10 mouse cellular contexts compared by ENCODE assay signal in the genomic region with DNA sequence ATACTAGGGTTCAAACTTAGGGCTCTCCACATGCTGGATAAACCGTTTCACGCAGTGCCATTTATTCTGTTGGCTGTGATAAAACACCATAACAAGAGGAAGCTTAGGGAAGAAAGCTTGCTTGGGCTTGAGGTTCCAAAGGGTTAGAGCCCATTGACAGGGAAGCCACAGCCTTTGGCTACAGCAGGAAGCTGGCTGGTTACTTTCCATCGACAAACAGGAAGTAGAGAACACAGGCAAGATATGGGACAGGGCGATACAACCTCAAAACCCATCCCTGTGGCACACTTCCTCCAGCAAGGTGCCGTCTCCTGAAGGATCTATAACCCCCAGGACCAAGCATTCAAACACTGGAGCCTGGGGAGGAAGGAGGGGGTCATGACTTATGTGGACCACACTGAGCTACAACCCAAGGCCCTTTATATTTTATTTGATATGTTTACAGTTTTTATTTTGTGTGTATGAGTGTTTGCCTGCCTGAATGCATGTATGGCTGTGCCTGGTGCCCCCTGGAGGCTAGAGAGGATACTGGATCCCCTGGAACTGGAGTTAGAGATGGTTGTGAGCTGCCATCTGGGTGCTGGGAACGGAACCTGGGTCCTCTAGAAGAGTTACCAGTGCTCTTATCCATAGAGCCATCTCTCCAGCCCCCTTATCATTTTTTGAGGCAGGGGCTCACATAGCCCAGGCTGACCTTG. TPM values are rescaled to one million over a fixed set of nuclear protein-coding genes. Genes with fewer than 3 reads are reported as not detected.
DNase-seq lines count a peak whose midpoint lies in the region; ATAC-seq and TF ChIP-seq lines count a peak whose summit lies in the region.
"Had no signal": no experiment of that assay in that cellular context is flagged by ENCODE, and none has a peak within 500 bp of the region (broad histone marks: within the 10 kb centered on the region; RNA-seq: fewer than 3 reads in every experiment).

No protein-coding gene starts in this region.

- peak; percentile 65 for TF ChIP-seq RAD21 in MEL (IDR thresholded peaks at IDR 0.05; ENCODE audit: low read depth, low read length)

- H3K27ac ChIP-seq in lung, embryonic 14.5 days (ENCODE audit: low read depth) = no peak overlapping the region
- H3K27ac ChIP-seq in MEL (ENCODE audit: control insufficient read depth, low read depth, low read length) = peak overlapping the region; percentile 84
- no peak overlapping the region for H3K27ac ChIP-seq in cerebellum, adult 2 months (ENCODE audit: insufficient read depth, low read length)

- H3K4me3 ChIP-seq in lung, embryonic 14.5 days (ENCODE audit: low read depth, low read length) = no peak overlapping the region
- H3K4me3 ChIP-seq in MEL (ENCODE audit: control insufficient read depth in 1 of 2, insufficient read depth in 1 of 2, low read depth in 2 of 2, low read length in 2 of 2) = peak overlapping the region; percentile 11 to 46; a peak in 3 of 4 replicates
- no peak overlapping the region for H3K4me3 ChIP-seq in cerebellum, adult 2 months (replicated peaks; ENCODE audit: insufficient read depth, low read depth, low read length)

- no peaks in the 10 kb centered on the region for H3K79me2 ChIP-seq in MEL (ENCODE audit: control insufficient read depth, insufficient read depth, low read length, poor library complexity)

- peak; percentile 31 for TF ChIP-seq CTCF in lung, embryonic 14.5 days (IDR thresholded peaks at IDR 0.05; ENCODE audit: low read depth)
- peak; percentile 60 to 81 (median 72) for TF ChIP-seq CTCF in MEL (IDR thresholded peaks at IDR 0.05 in 2 of 3, conservative IDR thresholded peaks at IDR 0.05 in 1 of 3; ENCODE audit: control insufficient read depth in 1 of 3, insufficient read depth in 1 of 3, low read depth in 2 of 3, low read length in 3 of 3, poor library complexity in 1 of 3, severe bottlenecking in 1 of 3)
- TF ChIP-seq CTCF in cerebellum, adult 2 months (IDR thresholded peaks at IDR 0.05; ENCODE audit: borderline replicate concordance, insufficient read depth, low read depth, low read length) = no peak

- TF ChIP-seq POLR2A in MEL (IDR thresholded peaks at IDR 0.05; ENCODE audit: control insufficient read depth in 1 of 2, insufficient read depth in 1 of 2, low read depth in 1 of 2, low read length in 2 of 2, poor library complexity in 1 of 2) = no peak; a peak in 1 of 4 replicates
- TF ChIP-seq POLR2A in cerebellum, adult 2 months (IDR thresholded peaks at IDR 0.05; ENCODE audit: borderline replicate concordance, insufficient read depth, low read length) = no peak

- H3K4me1 ChIP-seq in lung, embryonic 14.5 days (ENCODE audit: insufficient read depth) = no peaks in the 10 kb centered on the region
- H3K4me1 ChIP-seq in MEL (ENCODE audit: control insufficient read depth in 1 of 2, insufficient read depth in 2 of 2, low read length in 2 of 2) = peaks cover 2 to 4% of the 10 kb centered on the region in 2 experiments; a peak in 3 of 4 replicates
- H3K4me1 ChIP-seq in cerebellum, adult 2 months (ENCODE audit: control insufficient read depth, insufficient read depth, low read length) = no peaks in the 10 kb centered on the region

- no peak overlapping the region for H3K9ac ChIP-seq in lung, embryonic 14.5 days
- peak overlapping the region; percentile 66 for H3K9ac ChIP-seq in MEL (ENCODE audit: control insufficient read depth, low read depth, low read length, poor library complexity, severe bottlenecking)

- H3K27me3 ChIP-seq in lung, embryonic 14.5 days (ENCODE audit: insufficient read depth, low read length) = no peaks in the 10 kb centered on the region
- H3K27me3 ChIP-seq in MEL (ENCODE audit: control insufficient read depth in 1 of 2, insufficient read depth in 2 of 2, low read length in 2 of 2) = no peaks in the 10 kb centered on the region
- H3K27me3 ChIP-seq in cerebellum, adult 2 months (ENCODE audit: control insufficient read depth, insufficient read depth, low read length) = no peaks in the 10 kb centered on the region; the same call in 1 of the 2 replicates

- no peaks in the 10 kb centered on the region for H3K36me3 ChIP-seq in lung, embryonic 14.5 days (ENCODE audit: insufficient read depth)
- no peaks in the 10 kb centered on the region for H3K36me3 ChIP-seq in MEL (ENCODE audit: control insufficient read depth in 1 of 2, insufficient read depth in 2 of 2, low read length in 2 of 2)

- no peak overlapping the region for H3K4me2 ChIP-seq in lung, embryonic 14.5 days

- peak; percentile 18 to 33; a peak in 2 of 4 replicates for TF ChIP-seq EP300 in MEL (IDR thresholded peaks at IDR 0.05; ENCODE audit: low read depth in 1 of 2, low read length in 2 of 2)

- WGBS in lung, embryonic 14.5 days = 66% methylated on average over 6 of the region's 6 CpGs
- 80% methylated on average over 6 of the region's 6 CpGs for WGBS in cerebellum, adult 2 months

- ATAC-seq in lung, embryonic 14.5 days (ENCODE audit: insufficient read depth) = no peak
- ATAC-seq in granulocyte monocyte progenitor cell, adult 5-6 weeks (replicated peaks; ENCODE audit: poor library complexity, severe bottlenecking) = peak; percentile 79

- no peak for DNase-seq in lung, embryonic 14.5 days
- DNase-seq in lung, postnatal 10 days = no peak
- DNase-seq in MEL (ENCODE audit: low read depth, low spot score) = peak; percentile 87
- DNase-seq in thymus, postnatal 14 days = peak; percentile 57
- no peak for DNase-seq in cerebellum, adult 8-10 months
- no peak for DNase-seq in cerebellum, adult 2 months
- DNase-seq: cerebellum, adult 11 months; kidney, postnatal 14 days; right cerebral cortex, postnatal 25 days had no signal

- no peaks in the 10 kb centered on the region for H3K9me3 ChIP-seq in lung, embryonic 14.5 days (ENCODE audit: low read depth, low read length)
- no peaks in the 10 kb centered on the region for H3K9me3 ChIP-seq in MEL (replicated peaks; ENCODE audit: insufficient read depth, low read length)

TF ChIP-seq in MEL, 35 proteins besides CTCF, POLR2A, EP300 and RAD21 (continues in another document):
- TF ChIP-seq ELF1 (IDR thresholded peaks at IDR 0.05; ENCODE audit: low read depth, low read length) = peak; percentile 72
- TF ChIP-seq ZC3H11A (IDR thresholded peaks at IDR 0.05; ENCODE audit: low read depth, low read length) = peak; percentile 69
- peak; percentile 33; the same call in 1 of the 2 replicates for TF ChIP-seq HCFC1 (IDR thresholded peaks at IDR 0.05; ENCODE audit: low read depth, low read length)
- no peak for TF ChIP-seq UBTF (IDR thresholded peaks at IDR 0.05; ENCODE audit: borderline replicate concordance, insufficient read depth, low read depth, low read length)
- TF ChIP-seq SMC3 (IDR thresholded peaks at IDR 0.05; ENCODE audit: low read depth, low read length) = peak; percentile 91
- TF ChIP-seq TBP (IDR thresholded peaks at IDR 0.05; ENCODE audit: low read depth, low read length) = 0 out of 2 replicates have a peak, but pooled peaks have one; percentile 31
- no peak for TF ChIP-seq MAX (IDR thresholded peaks at IDR 0.05; ENCODE audit: low read length)
- no peak for TF ChIP-seq E2F4 (IDR thresholded peaks at IDR 0.05; ENCODE audit: borderline replicate concordance, low read depth, low read length)
- no peak for TF ChIP-seq USF1 (IDR thresholded peaks at IDR 0.05; ENCODE audit: low read depth, low read length)

RNA-seq across cellular contexts. Expression of a gene that starts 12.3 kb away (rescaled TPM):
- polyA plus RNA-seq in lung, embryonic 14.5 days (2014; fragmentation: Nextera tagmentation; extraction: Ambion mirVana) = 1.1 TPM in 2 replicates
- total RNA-seq in MEL (2012; rRNA removed) = not detected in 2 replicates
- under 1 TPM in 1 of 2 experiments, not detected in 1; 0.67 TPM for polyA plus RNA-seq in MEL (2012; ENCODE audit: insufficient read depth in 1 of 2, insufficient read length in 2 of 2, low read depth in 1 of 2, low replicate concordance in 2 of 2, missing spikeins in 1 of 2)
- total RNA-seq in granulocyte monocyte progenitor cell, adult 5-6 weeks (2014; fragmentation: Nextera tagmentation) = 55.3 and 56.9 TPM in 2 replicates
- 47.9 and 48.5 TPM in 2 replicates for total RNA-seq in granulocyte monocyte progenitor cell, adult 5-6 weeks (2017)
- polyA plus RNA-seq in cerebellum, adult 2 months (2012; rRNA removed) = 1.8 and 3.0 TPM in 2 replicates

RNA-seq across cellular contexts. Expression of a gene that starts 22.1 kb away (rescaled TPM):
- polyA plus RNA-seq in lung, embryonic 14.5 days (2014; fragmentation: Nextera tagmentation; extraction: Ambion mirVana) = 0.91 and 1.1 TPM in 2 replicates
- total RNA-seq in MEL (2012; rRNA removed) = 0.77 and 0.82 TPM in 2 replicates
- 1 to 10 TPM in 1 of 2 experiments, not detected in 1; 1.5 TPM for polyA plus RNA-seq in MEL (2012; ENCODE audit: insufficient read depth in 1 of 2, insufficient read length in 2 of 2, low read depth in 1 of 2, low replicate concordance in 2 of 2, missing spikeins in 1 of 2)
- 3.2 and 3.6 TPM in 2 replicates for total RNA-seq in granulocyte monocyte progenitor cell, adult 5-6 weeks (2014; fragmentation: Nextera tagmentation)
- total RNA-seq in granulocyte monocyte progenitor cell, adult 5-6 weeks (2017) = 3.8 and 7.1 TPM in 2 replicates
- polyA plus RNA-seq in cerebellum, adult 2 months (2012; rRNA removed) = 0.35 and 0.52 TPM in 2 replicates

RNA-seq across cellular contexts. Expression of a gene that starts 22.2 kb away (rescaled TPM):
- polyA plus RNA-seq in lung, embryonic 14.5 days (2014; fragmentation: Nextera tagmentation; extraction: Ambion mirVana) = 3.5 and 4.0 TPM in 2 replicates
- 24.6 and 30.7 TPM in 2 replicates for total RNA-seq in MEL (2012; rRNA removed)
- polyA plus RNA-seq in MEL (2012; ENCODE audit: insufficient read depth in 1 of 2, insufficient read length in 2 of 2, low read depth in 1 of 2, low replicate concordance in 2 of 2, missing spikeins in 1 of 2) = 10 to 100 TPM in 1 of 2 experiments, not detected in 1; 46.6 TPM
- total RNA-seq in granulocyte monocyte progenitor cell, adult 5-6 weeks (2014; fragmentation: Nextera tagmentation) = 45.4 and 60.7 TPM in 2 replicates
- 81.6 and 89.7 TPM in 2 replicates for total RNA-seq in granulocyte monocyte progenitor cell, adult 5-6 weeks (2017)
- polyA plus RNA-seq in cerebellum, adult 2 months (2012; rRNA removed) = 2.6 and 2.7 TPM in 2 replicates

RNA-seq across cellular contexts. Expression of a gene that starts 22.4 kb away (rescaled TPM):
- polyA plus RNA-seq in lung, embryonic 14.5 days (2014; fragmentation: Nextera tagmentation; extraction: Ambion mirVana) = 3.4 and 4.5 TPM in 2 replicates
- 23.3 and 24.9 TPM in 2 replicates for total RNA-seq in MEL (2012; rRNA removed)
- polyA plus RNA-seq in MEL (2012; ENCODE audit: insufficient read depth in 1 of 2, insufficient read length in 2 of 2, low read depth in 1 of 2, low replicate concordance in 2 of 2, missing spikeins in 1 of 2) = 10 to 100 TPM in 1 of 2 experiments, not detected in 1; 14.7 TPM
- total RNA-seq in granulocyte monocyte progenitor cell, adult 5-6 weeks (2014; fragmentation: Nextera tagmentation) = 144 and 147 TPM in 2 replicates
- total RNA-seq in granulocyte monocyte progenitor cell, adult 5-6 weeks (2017) = 103 and 141 TPM in 2 replicates
- 2.2 and 2.7 TPM in 2 replicates for polyA plus RNA-seq in cerebellum, adult 2 months (2012; rRNA removed)

RNA-seq across cellular contexts. Expression of a gene that starts 32.3 kb away (rescaled TPM):
- polyA plus RNA-seq in lung, embryonic 14.5 days (2014; fragmentation: Nextera tagmentation; extraction: Ambion mirVana) = 7.9 and 8.9 TPM in 2 replicates
- total RNA-seq in MEL (2012; rRNA removed) = 129 and 144 TPM in 2 replicates
- polyA plus RNA-seq in MEL (2012; ENCODE audit: insufficient read depth in 1 of 2, insufficient read length in 2 of 2, low read depth in 1 of 2, low replicate concordance in 2 of 2, missing spikeins in 1 of 2) = 100 to 1,000 TPM in 1 of 2 experiments, not detected in 1; 133 TPM
- 391 and 417 TPM in 2 replicates for total RNA-seq in granulocyte monocyte progenitor cell, adult 5-6 weeks (2014; fragmentation: Nextera tagmentation)
- 462 and 464 TPM in 2 replicates for total RNA-seq in granulocyte monocyte progenitor cell, adult 5-6 weeks (2017)
- polyA plus RNA-seq in cerebellum, adult 2 months (2012; rRNA removed) = 5.8 and 7.3 TPM in 2 replicates

Comparison
In these comparisons a context has a peak if more than half of its experiments do, and no peak if none do; other contexts are left out.
1. DNase-seq: peak in MEL (single experiment) and thymus, postnatal 14 days (single experiment); none in lung, embryonic 14.5 days (single experiment), lung, postnatal 10 days (single experiment), cerebellum, adult 8-10 months (single experiment) and cerebellum, adult 2 months (0 of 2).
2. H3K4me3 ChIP-seq: peak in MEL (2 of 2); none in lung, embryonic 14.5 days (single experiment) and cerebellum, adult 2 months (single experiment).